Mouse (Mus musculus): ENCODE results near the gene Flnc. TPM values are rescaled to one million over a fixed set of nuclear protein-coding genes. Genes with fewer than 3 reads are reported as not detected.

Flnc gene
- 97.5 TPM for polyA plus RNA-seq (2014; fragmentation: Illumina TruSeq; extraction: RNeasy Lipid Tissue Mini Kit (QIAGEN cat#74804); ENCODE audit: low read depth, low replicate concordance)

DNA sequence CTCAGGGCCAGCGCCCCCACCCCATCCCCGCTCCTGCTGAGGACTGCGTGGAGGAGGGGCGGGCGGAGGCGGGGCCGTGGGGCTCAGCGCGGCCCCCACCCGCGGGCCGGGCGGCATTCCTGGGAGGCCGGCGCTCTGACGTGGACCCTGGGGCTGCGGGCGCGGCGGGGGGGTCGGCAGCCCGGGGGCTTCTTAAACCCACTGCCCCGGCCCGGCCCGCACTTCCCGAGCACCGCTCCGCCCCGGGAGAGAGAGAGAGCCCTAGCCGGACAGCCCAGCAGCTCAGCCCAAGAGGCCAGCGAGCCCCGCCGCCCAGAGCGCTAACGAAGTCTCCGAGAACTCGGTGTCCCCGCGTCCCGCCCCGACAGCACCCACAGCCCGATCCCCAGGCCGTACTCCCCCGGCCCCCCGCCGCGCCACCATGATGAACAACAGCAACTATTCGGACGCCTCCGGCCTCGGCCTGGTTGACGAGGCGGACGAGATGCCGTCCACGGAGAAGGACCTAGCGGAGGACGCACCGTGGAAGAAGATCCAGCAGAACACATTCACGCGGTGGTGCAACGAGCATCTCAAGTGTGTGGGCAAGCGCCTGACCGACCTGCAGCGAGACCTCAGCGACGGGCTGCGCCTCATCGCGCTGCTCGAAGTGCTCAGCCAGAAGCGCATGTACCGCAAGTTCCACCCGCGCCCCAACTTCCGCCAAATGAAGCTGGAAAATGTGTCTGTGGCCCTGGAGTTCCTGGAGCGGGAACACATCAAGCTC, at the start of gene Flnc:
Flnc (plus strand) TSS at position 219 of the 766 bp plus-strand sequence.

DNA sequence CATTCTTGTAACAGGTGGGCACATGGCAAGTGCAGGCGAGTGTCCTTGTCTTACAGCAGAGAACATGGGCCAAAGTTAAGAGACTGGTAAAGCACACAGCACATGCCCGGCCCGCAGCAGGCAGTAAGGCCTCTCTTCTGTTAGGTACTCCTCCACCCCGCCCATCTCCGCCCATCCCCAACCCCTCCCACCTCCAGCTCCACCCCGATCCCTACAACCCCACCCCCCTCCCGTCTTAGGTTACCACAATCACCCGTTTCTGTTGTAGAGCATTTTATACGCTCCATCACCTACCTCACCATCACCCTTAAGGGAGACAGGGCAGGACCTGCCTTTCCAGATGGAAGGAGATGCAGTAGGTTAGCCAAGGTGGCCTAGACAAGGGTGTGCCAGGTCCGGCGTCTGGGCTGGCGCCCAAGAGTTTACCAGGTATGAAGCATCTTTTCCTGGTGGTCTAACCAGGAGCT, 45.0 kb upstream of the Flnc start, which contains the start of gene Opn1sw:
Opn1sw (minus strand) TSS at position 417 of the 467 bp plus-strand sequence.

DNA sequence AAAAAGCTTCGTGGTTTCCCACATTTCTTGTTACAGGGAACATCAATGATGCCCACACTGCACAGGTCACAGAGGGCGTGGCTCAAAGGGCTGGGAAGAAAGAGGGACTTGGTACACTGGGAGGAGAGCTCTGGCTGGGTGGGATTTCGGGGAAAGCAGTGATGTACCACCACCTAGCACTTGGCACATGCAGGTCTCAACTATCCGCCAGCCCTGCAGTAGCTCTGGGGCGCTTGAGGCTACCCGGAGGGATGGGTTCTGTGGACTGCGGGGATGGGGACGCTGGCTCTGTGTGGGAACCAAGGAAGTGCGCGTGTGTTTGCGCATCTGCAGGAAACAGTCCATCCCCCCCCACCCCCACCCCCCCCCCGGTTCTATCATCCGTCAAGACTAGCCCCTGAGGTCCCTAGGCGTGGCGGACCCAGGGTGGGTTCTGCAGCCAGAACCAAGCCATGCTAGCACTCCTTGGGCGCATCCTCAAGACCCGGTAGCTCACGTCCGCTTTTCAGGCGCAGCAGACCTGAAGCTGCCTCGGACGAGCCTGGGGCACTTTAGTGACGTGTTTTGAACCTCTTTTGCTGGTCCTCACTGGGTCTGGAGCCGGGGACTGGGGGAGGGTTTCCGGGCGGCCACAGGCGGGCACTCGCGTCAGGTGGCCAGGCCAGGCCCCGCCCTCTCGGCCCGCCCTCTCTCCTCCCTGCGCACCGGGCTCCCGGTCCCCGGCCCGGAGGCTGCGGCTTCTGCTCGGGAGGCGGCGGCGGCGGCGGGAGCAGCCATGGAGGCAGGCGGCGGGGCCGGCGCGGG, 36.9 kb upstream of the Flnc start, which contains the start of gene Ccdc136:
Ccdc136 (plus strand) TSS at position 400 of the 804 bp plus-strand sequence.

DNA sequence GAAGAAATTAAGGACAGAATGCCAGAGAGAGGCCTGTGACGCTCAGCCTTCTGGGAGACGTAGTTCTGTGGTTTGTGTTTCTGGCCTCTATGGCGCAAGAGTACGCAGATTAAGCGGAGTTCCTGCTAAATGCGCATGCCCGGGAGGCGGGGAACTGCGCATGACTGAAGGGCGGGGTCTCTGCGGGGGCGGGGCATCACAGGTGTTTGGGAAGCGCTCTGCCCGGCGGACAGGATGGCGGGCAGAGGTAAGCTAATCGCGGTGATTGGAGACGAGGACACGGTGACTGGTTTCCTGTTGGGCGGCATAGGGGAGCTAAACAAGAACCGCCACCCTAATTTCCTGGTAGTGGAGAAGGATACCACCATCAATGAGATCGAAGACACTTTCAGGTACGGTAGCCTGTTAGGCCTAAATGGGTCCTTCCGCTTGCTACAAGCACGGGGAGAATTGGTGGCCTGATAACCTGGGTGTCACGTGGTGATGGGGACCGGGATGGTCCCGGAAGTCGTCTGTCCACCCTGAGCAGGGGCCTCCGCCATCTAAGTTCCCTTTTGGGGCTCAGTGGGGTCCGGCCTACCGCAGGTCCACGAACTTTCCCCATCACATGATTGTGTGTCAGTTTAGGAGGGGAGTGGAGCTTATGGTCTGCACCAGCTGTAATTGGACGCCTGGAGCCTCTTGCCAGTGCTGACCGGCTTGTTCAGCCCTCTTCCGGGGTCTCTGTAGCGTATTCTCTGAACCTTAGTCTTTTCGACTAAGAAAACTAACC, 34.7 kb downstream of the Flnc start, which contains the start of gene Atp6v1f:
Atp6v1f (plus strand) TSS at position 136 of the 772 bp plus-strand sequence.

DNA sequence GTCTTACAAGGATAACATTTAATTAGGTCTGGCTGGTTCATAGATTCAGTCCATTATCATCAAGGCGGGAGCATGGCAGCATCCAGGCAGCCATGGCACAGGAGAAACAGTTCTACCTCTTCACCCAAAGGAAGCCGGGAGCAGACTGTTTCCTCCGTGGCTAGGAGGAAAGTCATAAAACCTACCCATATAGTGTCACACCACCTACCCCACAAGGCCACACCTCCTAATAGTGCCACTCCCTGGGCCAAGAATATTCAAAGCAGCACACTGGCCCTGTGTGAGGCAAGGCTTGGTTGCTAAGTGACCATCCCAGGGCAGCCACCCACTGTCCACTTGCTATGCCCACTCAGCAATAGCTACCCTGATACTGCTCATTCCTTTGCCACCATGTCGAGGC, 38.1 kb downstream of the Flnc start, which contains the start of gene Atp6v1fnb:
Atp6v1fnb (plus strand) TSS at position 301 of the 400 bp plus-strand sequence.

DNA sequence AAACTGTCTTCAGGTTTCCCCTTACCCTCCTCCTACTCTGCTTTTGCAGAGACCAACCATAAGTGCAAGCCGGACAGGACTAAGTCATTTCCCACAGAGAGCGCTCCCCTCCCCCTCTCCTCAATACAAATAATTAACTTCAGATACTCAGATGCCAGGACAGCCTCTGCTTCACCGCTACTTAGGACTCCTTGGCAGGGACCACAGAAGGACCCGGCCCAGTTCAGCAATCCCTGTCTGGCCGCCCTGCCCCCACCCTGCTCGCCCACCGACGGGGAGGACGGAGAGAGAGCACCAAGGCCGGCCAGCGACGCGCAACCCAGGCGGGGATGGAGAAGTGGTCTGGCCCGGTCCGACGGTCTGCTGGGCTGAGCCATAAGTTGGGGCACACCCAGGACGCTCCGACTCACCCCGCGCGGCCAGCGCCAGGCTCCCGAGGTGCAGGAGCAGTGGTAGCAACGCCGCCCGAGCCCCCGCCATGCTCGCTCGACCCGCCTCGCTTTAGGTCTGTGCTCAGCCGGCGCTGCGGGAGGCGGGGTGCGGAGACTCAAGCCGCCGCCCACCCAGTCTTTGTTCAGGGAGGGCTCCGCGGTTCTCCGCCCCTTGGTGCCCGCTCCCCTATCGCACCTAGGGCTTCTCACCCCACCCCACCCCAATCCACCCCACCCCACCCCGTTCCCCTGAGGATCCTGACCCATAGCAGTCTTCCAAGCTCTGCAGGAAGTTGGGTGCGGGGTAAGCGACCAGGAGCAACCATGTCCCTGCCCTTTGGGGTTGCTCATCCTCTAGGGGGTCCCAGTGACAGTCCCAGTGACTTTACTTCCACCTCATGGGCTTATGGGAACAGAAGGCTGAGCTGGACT, 74.6 kb downstream of the Flnc start, which contains the start of gene Kcp:
Kcp (minus strand) TSS at position 506 of the 863 bp plus-strand sequence.

Other genes starting within 250 kb of the Flnc start
- 18.4 TPM for gene Impdh1, start 216.9 kb upstream of the Flnc start, polyA plus RNA-seq (2014; fragmentation: Illumina TruSeq; extraction: RNeasy Lipid Tissue Mini Kit (QIAGEN cat#74804); ENCODE audit: low read depth, low replicate concordance)
- gene Hilpda, start 160.8 kb upstream of the Flnc start, polyA plus RNA-seq (2014; fragmentation: Illumina TruSeq; extraction: RNeasy Lipid Tissue Mini Kit (QIAGEN cat#74804); ENCODE audit: low read depth, low replicate concordance): 9.1 TPM
- not detected for gene Fam71f2, start 153.7 kb upstream of the Flnc start, polyA plus RNA-seq (2014; fragmentation: Illumina TruSeq; extraction: RNeasy Lipid Tissue Mini Kit (QIAGEN cat#74804); ENCODE audit: low read depth, low replicate concordance)
- not detected for gene Fam71f1, start 114.1 kb upstream of the Flnc start, polyA plus RNA-seq (2014; fragmentation: Illumina TruSeq; extraction: RNeasy Lipid Tissue Mini Kit (QIAGEN cat#74804); ENCODE audit: low read depth, low replicate concordance)
- 259 TPM for gene Calu, start 85.2 kb upstream of the Flnc start, polyA plus RNA-seq (2014; fragmentation: Illumina TruSeq; extraction: RNeasy Lipid Tissue Mini Kit (QIAGEN cat#74804); ENCODE audit: low read depth, low replicate concordance)
- gene Opn1sw, start 44.8 kb upstream of the Flnc start, polyA plus RNA-seq (2014; fragmentation: Illumina TruSeq; extraction: RNeasy Lipid Tissue Mini Kit (QIAGEN cat#74804); ENCODE audit: low read depth, low replicate concordance): not detected
- gene Ccdc136, start 36.9 kb upstream of the Flnc start, polyA plus RNA-seq (2014; fragmentation: Illumina TruSeq; extraction: RNeasy Lipid Tissue Mini Kit (QIAGEN cat#74804); ENCODE audit: low read depth, low replicate concordance): 1.5 TPM
- 114 TPM for gene Atp6v1f, start 34.5 kb downstream of the Flnc start, polyA plus RNA-seq (2014; fragmentation: Illumina TruSeq; extraction: RNeasy Lipid Tissue Mini Kit (QIAGEN cat#74804); ENCODE audit: low read depth, low replicate concordance)
- not detected for gene Atp6v1fnb, start 38.2 kb downstream of the Flnc start, polyA plus RNA-seq (2014; fragmentation: Illumina TruSeq; extraction: RNeasy Lipid Tissue Mini Kit (QIAGEN cat#74804); ENCODE audit: low read depth, low replicate concordance)
- 4.6 TPM for gene Kcp, start 74.7 kb downstream of the Flnc start, polyA plus RNA-seq (2014; fragmentation: Illumina TruSeq; extraction: RNeasy Lipid Tissue Mini Kit (QIAGEN cat#74804); ENCODE audit: low read depth, low replicate concordance)
- gene Irf5, start 93.4 kb downstream of the Flnc start, polyA plus RNA-seq (2014; fragmentation: Illumina TruSeq; extraction: RNeasy Lipid Tissue Mini Kit (QIAGEN cat#74804); ENCODE audit: low read depth, low replicate concordance): 4.4 TPM
- 51.2 TPM for gene Tnpo3, start 176.6 kb downstream of the Flnc start, polyA plus RNA-seq (2014; fragmentation: Illumina TruSeq; extraction: RNeasy Lipid Tissue Mini Kit (QIAGEN cat#74804); ENCODE audit: low read depth, low replicate concordance)

Measured in heart, adult 10 weeks (tissue).